Mouse (Mus musculus): Measurements from ENCODE around the gene Sacm1l. TPM values are rescaled to one million over a fixed set of nuclear protein-coding genes. Genes with fewer than 3 reads are reported as not detected.

Sacm1l gene
- polyA plus RNA-seq, 1 experiment from 2014 or later, result 37.6 TPM

DNA sequence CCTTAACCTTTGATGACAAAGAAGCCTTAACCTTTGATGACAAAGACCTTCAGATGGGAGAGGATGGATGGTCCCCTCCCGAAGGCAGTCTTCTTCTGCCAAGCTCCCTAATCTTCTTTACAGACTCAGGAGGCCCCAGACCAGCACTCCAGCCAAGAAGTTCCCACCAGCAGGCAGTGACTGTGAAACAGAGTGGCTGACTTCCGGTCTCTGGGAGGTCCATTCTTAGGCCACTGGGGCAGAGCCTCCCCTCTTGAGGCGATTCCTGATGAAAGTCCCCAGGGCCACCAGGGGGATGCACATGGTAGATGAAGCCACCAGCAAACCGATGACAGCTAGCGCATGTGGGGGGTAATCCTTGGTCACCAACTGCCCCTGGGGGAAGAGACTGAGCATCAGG, 107.2 kb downstream of the Sacm1l start:
- Histone ChIP-seq H3K9me3 (no peaks in the 10 kb centered on the region), H3K9ac (no peak overlapping the region), H3K27ac (replicated peaks) (no peak overlapping the region), H3K4me1 (peaks cover 5% of the 10 kb centered on the region), H3K4me2 (no peak overlapping the region), H3K27me3 (replicated peaks) (peaks cover 16% of the 10 kb centered on the region), H3K36me3 (no peaks in the 10 kb centered on the region), H3K4me3 (no peak overlapping the region)
- no peak for ATAC-seq (ENCODE audit: extremely low read depth, insufficient number of reproducible peaks, low FRiP score, low TSS enrichment)
- 53% methylated on average over 5 of the region's 5 CpGs for WGBS

DNA sequence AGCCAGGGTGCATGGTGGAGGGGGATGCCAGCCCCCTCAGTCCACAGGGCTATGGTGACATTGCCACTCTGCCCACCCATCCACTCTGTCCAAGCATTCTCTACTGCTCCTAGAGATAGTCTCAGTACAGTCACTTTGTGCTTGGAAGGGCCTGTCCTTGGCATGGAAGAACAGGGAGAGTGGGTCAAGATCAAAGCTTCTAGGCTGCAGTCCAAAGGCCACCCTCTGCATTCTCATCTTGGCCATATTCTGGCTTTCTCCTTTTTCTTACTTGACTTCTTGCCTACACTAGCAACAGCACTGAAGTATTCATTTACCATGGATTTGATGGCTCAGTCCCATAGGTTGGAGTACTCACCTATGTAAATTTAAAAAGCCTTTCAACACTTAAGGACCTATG, 108.7 kb downstream of the Sacm1l start:
- Histone ChIP-seq H3K27ac (replicated peaks) (no peak overlapping the region), H3K36me3 (no peaks in the 10 kb centered on the region), H3K9me3 (no peaks in the 10 kb centered on the region), H3K9ac (no peak overlapping the region), H3K27me3 (replicated peaks) (peaks cover 13% of the 10 kb centered on the region; the same call in 1 of the 2 replicates), H3K4me2 (no peak overlapping the region), H3K4me3 (no peak overlapping the region), H3K4me1 (peaks cover 5% of the 10 kb centered on the region)
- no peak for ATAC-seq (ENCODE audit: extremely low read depth, insufficient number of reproducible peaks, low FRiP score, low TSS enrichment)

DNA sequence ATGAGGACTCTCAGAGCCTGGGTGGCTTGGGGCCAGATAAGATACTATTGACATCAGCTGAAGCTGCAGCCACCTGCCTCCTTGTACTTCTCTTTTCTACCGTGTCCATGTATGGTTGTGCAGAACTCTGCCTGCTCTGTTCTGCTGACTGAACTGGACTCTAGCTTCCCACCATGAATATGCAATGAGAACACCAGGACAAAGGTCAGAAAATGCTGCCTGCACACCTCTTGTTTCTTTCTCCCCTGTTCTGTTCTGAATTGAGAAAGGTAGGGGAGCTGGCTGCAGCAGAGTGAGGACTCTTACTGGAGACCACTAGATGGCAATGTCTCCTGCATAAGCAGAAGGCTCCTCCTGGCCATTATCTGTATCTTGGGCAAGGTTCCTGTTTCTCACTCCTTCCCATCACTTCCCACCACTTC, 109.1 kb downstream of the Sacm1l start:
- WGBS, result 64% methylated on average over 1 of the region's 1 CpGs
- ATAC-seq (ENCODE audit: extremely low read depth, insufficient number of reproducible peaks, low FRiP score, low TSS enrichment), result no peak

DNA sequence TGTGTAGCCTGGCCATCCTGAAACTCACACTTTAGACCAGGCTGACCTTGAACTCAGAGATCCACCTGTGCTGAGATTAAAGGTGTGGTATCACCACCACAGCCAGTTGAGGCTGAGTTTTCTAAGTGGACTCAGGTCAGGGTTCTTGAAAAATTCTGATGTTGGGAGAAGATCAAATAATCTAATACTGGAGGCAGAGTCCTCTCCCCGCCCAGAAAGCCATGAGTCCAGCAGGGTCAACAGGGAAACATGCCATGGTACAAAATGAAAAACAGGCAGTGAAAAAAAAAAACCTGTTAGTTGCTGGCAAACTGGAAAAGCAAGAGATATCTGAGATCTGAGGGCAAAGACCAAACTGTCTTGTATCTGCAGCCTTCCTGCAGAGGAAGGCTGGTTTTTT, 110.5 kb downstream of the Sacm1l start:
- H3K4me1 ChIP-seq, result peaks cover 5% of the 10 kb centered on the region
- H3K27ac ChIP-seq (replicated peaks), result no peak overlapping the region
- no peak overlapping the region for H3K4me2 ChIP-seq
- no peaks in the 10 kb centered on the region for H3K9me3 ChIP-seq
- H3K4me3 ChIP-seq, result no peak overlapping the region
- H3K36me3 ChIP-seq, result no peaks in the 10 kb centered on the region
- WGBS, result 70% methylated on average over 1 of the region's 1 CpGs
- H3K27me3 ChIP-seq (replicated peaks), result peaks cover 17% of the 10 kb centered on the region
- H3K9ac ChIP-seq, result no peak overlapping the region
- no peak for ATAC-seq (ENCODE audit: extremely low read depth, insufficient number of reproducible peaks, low FRiP score, low TSS enrichment)

More for the DNA sequence above, 109.1 kb downstream of the Sacm1l start:
- Histone ChIP-seq H3K4me1 (peaks cover 5% of the 10 kb centered on the region), H3K9me3 (no peaks in the 10 kb centered on the region), H3K36me3 (no peaks in the 10 kb centered on the region), H3K27ac (replicated peaks) (no peak overlapping the region), H3K4me3 (no peak overlapping the region), H3K4me2 (no peak overlapping the region), H3K9ac (no peak overlapping the region), H3K27me3 (replicated peaks) (peaks cover 13% of the 10 kb centered on the region; the same call in 1 of the 2 replicates)

Other genes with a start within 250 kb of the Sacm1l start
- gene Lars2, start 162.8 kb upstream of the Sacm1l start, polyA plus RNA-seq (2015; fragmentation: Nextera tagmentation; extraction: Ambion mirVana), result 752 and 789 TPM in 2 replicates
- 34.6 and 36.1 TPM in 2 replicates for gene Limd1, start 51.1 kb upstream of the Sacm1l start, polyA plus RNA-seq (2015; fragmentation: Nextera tagmentation; extraction: Ambion mirVana)
- 0.03 and 0.11 TPM in 2 replicates for gene Slc6a20b, start 102.8 kb downstream of the Sacm1l start, polyA plus RNA-seq (2015; fragmentation: Nextera tagmentation; extraction: Ambion mirVana)
- gene Ccr9, start 148.7 kb downstream of the Sacm1l start, polyA plus RNA-seq (2015; fragmentation: Nextera tagmentation; extraction: Ambion mirVana), result 0.10 and 0.15 TPM in 2 replicates
- gene Slc6a20a, start 149.1 kb downstream of the Sacm1l start, polyA plus RNA-seq (2015; fragmentation: Nextera tagmentation; extraction: Ambion mirVana), result 0.10 TPM in 1 of 2 replicates, not detected in the other
- gene Lztfl1, start 187.9 kb downstream of the Sacm1l start, polyA plus RNA-seq (2015; fragmentation: Nextera tagmentation; extraction: Ambion mirVana), result 29.3 and 29.7 TPM in 2 replicates